Mouse (Mus musculus) layer of hippocampus, adult 11-12 months (tissue): ENCODE measurements around the gene Fbxl3.
A peak's percentile ranks its signal among the peaks of the same experiment; 100 is the strongest.

Experiments
- DNase-seq: peaks from one replicate; pipeline ENCODE4 v3.0.0; 2022; ENCODE audit warnings: low spot score

Gene Fbxl3

DNA sequence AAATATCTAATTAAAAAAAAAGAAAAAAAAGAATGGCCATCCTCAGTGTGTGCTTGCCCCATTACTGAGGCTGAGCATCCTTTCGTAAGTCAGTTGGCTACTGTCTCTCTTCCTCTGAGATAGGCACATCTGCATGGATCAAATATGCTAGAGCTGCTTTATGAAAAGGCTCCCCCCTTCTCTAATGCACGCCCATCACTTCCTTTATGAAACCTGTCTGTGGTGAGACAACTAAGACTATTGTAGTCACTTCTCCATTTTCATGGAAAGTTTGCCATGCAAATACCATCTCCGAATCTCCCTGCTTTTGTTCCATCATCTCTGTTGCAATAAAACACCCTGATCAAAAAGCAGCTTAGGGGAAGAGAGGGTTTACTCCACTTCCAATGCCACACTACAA lies 62.4 kb downstream of the Fbxl3 start:
- DNase-seq: no peak

DNA sequence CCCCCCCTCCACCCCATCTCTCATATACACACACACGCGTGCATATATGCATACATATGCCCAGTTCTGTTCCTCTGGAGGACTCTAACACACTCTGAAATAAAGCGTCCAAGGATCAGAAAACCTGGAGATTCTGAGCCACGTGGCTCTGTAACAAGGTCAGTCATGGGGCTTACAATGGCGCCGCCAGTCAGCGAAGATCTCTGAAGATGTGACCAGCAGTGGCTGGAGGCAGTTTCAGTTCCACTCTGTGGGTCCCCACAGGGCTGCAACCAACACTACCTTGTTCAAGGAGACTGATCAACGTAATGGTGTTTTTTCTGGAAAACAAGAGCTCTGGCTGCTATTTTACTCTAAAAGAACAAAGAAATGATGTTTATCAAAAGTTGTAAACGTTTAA lies 65.3 kb downstream of the Fbxl3 start:
- peak; percentile 28 for DNase-seq

DNA sequence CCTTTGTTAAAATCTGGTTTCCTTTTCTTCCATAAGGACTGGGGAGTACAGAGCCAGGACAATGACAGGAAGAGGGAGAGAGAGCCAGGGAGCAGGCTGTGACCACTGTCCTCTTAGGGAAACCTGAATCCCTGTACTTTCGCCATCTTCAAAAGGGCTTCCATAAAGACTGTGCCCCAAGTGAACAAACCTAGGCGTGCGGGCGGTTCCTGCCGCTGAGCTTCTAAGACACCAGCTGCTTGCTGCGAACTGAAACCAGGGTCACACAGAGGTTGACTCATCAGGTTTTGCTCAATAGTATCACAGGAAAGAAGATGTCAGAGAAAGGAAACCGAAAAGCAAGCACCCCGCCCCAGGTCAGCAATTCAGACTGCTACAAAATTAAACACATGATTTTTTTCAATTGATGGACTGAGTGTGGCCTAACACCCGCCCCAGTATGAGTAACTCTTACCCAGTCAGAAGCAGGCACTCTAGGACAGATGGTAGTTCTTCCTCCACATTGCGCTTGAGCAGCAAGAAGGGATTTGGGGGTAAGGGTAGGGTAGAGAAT lies 66.0 kb downstream of the Fbxl3 start:
- DNase-seq: peak; percentile 31
